Mouse (Mus musculus) ovary, postnatal 14 days (tissue): Measurements from ENCODE around the gene Gm37240.

Experiments used
- DNase-seq: peaks from one replicate; pipeline ENCODE4 v3.0.0; 2022; ENCODE audit warnings: low spot score

Gene Gm37240

DNA sequence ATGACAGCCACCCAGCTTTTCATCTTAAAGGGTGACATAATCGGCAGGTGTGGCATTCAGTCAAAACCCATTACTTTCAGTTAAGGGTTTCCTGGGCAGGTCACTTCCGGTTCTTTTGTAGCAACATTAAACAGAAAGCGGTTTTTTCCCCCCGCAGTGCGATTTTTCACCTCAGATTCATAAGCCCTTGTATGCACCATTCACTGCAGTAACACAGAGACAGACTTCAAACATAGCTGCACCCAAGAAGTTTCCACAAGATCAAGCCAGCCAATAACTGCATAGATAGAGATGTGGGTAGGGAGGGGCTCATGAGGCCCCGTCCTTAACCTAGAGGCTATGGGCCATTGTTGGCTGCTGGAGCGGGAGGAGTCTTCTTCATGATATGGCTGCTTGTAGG, 760.3 kb downstream of the Gm37240 start:
- no peak for DNase-seq

DNA sequence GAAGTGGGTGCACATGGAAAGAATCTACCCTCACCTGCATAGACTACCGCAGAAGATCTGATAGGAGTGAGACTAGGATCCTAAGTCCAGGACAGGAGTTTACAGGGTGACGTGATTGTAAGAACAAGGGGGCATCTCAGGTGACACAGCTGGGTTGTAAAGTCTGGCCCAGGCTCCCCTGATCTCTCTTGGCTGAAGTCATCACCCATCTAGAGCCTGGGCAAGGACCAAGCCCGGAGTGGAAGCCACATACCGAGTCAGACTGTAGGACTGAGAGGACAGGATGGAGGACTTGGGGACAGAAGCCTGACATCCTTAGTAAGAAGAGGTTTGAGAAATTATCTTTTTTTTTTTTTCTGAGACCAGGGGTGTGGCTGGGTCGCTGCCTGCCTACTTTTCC, 761.8 kb downstream of the Gm37240 start:
- DNase-seq, result no peak

DNA sequence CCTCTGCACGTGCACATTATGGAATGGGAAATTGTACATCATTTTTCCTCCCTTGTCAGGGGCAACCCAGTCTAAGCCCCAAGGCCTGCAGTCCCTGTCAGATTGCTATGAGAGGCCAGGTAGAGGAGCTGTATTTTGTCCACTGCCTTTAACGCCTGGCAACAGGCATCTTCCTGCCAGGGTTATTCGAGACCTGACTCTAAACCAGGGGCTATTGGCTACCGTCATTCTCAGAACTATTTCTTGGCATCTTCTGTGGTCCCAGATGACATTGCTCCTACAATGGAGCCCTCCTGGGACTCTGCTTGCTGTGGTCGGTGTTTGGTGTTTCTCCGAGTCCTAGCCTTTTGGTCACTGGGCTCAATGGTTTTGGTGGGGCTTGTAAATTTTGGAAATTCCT, 762.4 kb downstream of the Gm37240 start:
- no peak for DNase-seq

DNA sequence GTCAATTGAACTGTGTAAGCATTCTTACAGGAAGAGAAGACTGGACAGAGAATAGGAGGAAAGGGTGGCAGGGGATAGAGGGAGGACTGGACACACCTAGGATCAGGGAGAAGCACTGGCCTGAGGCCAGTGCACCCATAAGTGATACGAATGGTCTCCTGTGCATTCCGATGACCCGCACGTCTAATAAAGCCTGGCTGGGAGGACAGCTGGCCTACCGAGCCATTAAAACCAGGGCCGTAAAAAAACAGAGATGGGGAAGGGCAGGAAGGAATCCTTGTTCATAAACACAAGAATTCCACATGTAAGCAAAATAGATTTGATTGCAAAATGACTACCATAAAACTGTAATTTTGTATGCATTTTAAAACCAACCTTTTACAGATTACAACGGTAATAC, 762.9 kb downstream of the Gm37240 start:
- DNase-seq, result no peak

DNA sequence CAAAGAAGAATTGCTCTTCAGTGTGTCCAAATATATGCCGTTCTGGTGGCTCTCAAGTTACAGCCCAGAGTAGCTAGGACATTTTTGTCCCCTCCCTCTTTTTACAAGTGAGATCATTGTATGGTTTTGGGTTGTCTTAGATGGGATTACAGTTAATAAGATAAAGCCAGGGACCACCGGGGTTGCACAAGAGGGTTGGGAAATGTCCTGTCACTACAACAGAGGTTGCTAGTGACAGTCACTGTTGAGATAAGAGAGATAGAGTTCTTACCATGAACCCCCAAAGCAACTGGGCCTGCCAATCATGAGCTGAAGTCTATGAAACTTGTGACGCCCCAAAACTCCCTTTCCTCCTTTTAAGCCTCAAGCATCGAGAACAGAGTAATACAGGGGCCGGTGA, 769.6 kb downstream of the Gm37240 start:
- no peak for DNase-seq

DNA sequence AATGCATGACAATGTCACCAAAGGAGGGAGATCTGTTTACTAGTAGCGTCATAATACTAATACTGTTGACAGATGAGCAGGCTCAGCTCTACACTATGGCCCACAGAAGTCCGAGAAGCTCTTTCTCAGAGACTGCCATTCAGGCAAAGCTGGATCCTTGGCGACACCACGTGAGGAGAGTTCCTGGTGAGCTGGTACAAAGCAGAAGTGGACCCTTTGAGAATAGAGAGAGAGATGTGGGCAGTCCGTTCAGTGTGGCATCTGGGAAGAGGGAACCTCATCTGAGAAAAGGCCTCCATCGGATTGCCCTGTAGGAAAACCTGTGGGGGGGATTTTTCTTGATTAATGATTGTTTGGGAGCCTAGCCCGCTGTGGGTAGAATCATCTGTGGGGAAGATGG, 770.3 kb downstream of the Gm37240 start:
- no peak for DNase-seq

DNA sequence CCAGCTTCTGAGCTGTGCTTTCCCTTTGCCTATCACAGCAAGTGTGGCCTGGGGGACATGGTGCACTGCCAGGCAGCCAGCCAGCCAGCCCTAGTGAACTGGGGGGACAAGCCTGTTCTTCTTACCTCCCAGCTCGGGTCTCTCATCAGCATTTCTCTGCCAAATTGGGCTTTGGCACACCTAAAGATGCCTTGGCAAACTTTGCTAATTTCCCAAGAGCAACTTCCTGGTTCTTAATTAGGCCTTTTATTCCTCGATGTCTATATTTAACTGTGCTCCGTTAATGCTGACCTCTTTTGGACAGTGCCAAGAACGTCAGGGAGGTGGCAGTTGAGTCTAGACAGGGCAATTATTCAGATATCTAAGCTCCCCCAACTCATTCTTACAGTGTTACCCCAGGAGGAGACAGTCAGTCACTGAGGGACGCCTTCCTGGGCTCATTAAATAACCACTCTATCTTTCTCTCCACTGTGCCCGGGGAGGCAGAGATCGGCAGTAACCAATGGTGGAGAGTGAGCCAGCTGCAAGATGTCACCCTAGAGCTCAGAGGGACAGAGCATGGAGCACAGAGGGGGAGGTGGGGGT, 771.3 kb downstream of the Gm37240 start:
- no peak for DNase-seq

DNA sequence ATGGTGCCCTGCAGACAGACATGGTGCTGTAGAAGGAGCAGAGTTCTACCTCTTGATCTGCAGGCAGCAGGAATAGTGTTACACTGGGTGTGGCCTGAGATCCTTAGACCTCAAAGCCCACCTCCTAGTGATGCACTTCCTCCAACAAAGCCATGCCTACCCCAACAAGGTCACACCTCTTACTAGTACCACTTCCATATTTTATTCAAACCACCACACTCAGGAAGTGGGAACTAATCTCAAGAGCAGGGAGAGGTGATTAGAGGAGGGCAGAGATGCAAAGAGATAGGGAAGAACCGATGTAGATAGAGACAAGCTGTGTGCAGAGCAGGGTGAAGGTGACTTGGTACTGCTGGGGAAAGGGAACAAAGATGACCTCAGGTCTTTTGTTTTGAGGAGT, 773.8 kb downstream of the Gm37240 start:
- no peak for DNase-seq

DNA sequence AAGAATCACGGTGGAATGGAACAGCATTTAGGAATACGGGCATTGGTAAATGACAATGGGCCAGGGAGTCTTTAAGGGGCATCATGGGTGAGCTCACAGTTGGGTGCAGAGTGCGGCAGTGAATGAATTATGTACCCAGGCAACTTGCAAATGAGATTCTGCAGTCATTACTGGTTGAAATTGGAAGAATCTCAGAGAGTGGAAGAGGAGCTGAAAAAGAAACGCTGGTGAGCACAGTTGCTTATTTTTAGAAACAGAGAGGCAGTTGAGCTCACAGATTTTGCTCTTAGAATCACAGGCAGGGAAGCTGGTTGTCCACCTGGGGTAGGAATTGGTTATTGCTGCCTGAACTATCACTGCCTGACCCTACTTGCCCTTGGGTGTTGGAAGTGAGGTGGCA, 776.6 kb downstream of the Gm37240 start:
- no peak for DNase-seq

DNA sequence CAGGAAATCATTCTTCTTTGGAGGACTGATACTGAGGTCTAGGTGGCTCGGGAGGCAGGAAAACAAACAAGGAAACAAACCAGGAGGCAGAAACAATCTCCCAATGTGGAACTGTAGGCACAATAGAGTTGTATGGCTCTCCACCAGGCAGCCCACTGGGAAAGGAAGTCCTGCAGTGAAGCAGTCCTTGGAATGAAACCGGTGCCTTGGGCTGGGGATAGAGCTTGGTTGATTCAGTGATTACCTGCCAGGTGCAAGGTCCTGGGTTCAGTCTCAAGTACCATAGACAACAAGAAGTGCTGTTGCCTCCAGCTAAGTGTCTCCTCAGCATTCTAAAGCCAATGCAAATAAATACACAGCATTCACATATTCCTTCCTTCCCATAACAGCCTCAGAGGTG, 778.1 kb downstream of the Gm37240 start:
- no peak for DNase-seq

DNA sequence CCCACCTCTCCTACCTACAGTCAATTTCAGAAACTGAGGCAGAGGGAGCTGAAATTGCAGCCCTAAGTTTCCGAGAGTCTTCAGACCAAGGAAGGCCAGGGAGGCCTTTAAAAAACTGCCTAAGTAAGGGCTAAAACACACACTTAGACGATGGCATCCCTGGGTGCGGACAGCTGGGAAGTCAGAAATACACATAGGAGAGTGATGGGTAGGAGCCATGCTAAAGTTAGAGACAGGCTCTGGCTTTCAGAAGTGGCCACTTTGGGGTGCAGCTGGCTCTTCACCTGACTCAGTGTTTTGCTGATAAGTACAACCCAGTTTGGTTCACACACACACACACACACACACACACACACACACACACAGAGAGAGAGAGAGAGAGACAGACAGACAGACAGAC, 778.9 kb downstream of the Gm37240 start:
- DNase-seq, result no peak

DNA sequence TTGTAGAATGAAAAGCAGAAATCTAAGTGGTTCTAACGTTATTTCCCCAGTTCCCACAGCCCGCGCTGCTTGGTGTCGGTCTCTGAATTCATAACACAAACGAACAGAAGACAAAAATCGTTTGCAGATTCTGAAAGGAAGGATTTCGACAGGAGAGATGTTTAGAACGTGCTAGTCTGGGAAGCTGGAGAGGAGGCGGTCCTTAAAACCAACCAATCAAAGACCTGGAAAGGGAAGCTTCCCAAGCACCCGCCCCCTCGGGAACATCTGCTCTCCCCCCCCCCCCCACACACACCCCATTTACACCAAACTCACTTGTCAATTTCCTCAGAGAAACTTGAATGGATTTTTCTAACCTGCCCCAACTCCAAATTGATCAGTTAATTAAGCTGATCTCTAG, 780.4 kb downstream of the Gm37240 start:
- no peak for DNase-seq

DNA sequence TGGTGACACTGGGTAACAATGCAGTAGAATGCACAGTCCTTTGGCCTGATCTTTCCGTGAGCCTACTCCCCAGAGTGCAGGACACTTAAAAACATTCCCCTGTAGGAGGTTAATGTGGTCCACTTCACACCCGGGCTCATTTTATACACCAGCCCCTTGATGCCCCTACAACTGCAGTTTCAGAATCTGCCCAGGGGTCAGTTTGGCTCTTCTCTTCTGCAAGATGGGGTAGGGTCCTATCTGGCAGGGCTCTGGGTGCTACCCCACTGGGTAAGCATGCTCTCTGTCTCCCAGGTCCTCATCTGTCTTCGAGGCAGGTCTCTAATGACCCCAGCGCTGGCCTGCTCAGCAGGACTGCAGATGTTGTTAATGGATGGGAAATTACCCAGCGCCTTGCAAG, 783.0 kb downstream of the Gm37240 start:
- DNase-seq, result no peak

DNA sequence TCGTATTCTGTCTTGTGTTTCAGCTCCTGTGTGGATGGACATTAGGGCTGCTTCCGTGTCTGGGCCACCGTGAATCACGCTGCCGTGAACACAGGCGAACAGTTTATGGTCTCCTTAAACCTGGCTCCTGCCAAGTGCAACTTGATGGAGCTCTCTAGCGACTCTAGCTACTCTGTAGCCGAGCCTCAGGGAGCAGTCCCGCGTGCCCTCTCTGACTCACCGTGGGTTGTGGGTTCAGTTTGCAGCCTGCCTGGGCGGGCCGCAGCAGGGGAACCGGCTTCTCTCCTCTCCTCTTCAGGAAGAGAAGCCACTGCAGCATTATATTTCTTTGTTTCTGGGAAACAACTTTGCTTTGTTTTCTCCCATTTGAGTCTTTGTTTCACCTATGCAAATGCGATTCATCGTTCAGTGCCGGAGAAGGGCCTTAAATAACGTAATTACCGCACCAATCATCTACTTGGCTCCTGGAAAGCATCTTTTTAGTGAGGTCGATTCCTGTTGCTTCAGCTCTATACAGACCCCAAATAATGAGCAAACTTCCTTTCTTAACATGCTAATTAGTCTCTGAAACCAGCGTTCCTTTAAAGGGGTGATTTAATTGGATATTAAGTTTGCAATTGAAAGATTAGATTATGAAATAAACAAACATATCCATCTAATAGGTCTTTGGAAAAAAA, 806.3 kb downstream of the Gm37240 start:
- DNase-seq, result no peak

DNA sequence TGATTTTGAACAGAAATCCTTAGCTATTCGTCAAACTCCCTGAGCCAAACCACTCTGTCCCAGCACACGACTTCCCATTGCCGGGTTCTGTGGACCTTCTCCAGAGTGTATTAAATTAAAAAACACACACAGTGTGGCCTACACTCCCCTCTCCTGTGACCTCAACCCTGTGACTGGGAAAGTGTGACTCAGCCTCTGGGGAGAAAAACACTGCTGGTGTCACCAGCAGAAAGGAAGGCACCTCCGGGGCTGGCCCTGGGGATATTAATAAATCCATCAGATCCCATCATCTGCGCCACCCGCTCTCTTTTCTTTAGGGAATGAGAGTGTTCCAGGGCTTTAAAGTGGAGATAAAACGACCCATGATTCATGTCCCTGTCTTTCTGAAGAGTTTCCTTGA, 823.2 kb downstream of the Gm37240 start:
- DNase-seq, result no peak

DNA sequence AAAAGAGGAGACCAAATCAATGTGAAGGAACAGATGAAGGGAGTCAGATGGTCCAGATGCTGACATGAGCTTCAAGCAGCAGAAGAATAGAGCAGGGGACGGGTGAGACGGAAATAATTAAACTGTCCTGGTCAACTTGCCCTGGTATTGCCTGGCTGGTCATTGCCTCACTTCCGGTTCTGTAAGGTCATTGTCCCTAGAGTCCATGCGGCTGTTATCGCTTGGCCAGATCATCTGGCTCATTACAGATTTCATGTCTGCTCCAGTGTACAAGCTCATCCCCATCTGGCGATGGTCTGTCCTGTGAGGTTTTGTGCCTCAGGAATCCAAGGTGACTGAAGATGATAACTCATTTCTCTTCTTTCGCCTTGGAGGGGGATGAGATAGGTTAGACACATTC, 827.2 kb downstream of the Gm37240 start:
- DNase-seq, result no peak

DNA sequence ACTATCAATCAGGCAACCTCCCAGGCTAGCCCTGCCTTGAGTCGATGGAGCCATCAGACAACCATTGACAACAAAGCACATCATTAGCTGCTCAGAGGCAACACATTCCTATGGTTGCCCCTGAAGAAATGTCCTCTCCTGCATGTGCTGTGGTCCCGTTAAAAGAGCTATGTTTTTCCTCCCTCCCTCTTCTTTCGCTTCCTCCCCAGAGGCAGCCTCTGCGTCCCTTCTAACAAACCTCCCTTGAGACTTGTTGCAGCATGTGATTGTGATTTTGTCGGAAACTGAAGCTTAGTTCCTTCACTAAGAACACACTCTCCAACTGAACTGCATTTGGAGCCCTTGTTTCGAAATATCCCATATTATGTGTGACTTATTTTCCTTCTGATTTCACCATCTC, 830.1 kb downstream of the Gm37240 start:
- no peak for DNase-seq

DNA sequence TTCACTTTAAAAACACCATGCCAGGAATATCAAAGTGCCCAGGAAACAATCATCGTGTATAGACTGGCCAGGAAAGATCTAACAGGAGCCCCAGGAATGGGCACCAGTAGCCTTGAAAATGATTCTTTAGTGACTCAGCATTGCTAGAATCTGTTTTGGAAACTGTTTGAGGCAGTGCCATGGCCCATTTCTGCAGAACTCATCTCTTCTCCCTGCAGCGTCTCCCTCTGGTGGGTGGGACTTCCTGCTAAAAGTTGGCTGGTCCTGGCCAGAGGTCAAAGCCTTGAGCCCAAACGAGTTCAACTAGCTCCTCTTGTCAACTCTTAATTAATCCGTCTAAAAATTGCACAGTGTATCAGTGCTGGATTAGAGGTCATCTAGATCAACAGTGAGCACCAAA, 833.8 kb downstream of the Gm37240 start:
- DNase-seq, result no peak

DNA sequence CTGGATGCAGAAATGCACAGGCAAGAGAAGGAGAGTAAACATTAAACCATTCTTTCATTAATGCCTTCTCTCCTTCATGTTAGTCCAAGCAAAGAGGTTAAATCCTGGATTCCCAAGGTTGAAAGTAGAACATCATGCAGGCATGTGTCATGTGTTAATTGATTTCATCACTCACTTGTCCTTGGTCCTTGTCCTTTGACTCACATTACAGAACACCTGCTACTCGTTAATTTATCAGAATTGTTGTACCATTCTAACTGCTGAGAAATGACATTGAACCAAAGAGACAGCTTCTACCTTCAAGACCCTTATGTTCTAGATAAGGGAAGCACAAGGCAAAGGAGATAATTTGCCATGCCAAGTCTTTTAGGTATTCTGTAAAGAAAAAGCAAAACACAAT, 835.1 kb downstream of the Gm37240 start:
- no peak for DNase-seq

DNA sequence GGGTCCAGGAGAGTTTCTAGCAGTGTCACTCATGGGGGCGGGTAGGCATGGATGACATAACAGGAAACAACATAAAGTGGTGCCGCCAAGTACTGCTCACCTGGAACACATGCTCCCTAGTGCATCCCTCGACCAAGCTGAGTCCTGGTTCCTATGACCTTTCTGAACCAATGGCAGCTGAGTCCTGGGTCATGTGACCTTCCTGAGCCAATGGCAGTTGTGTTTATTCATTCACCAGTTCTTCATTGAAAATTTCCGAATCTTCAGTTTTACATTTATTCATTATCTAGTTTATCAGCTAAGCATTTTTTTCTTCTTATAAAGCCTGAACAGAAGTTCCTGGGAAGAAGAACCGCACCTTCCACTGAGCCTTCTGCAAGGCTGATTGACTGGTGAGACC, 838.7 kb downstream of the Gm37240 start:
- DNase-seq, result no peak

DNA sequence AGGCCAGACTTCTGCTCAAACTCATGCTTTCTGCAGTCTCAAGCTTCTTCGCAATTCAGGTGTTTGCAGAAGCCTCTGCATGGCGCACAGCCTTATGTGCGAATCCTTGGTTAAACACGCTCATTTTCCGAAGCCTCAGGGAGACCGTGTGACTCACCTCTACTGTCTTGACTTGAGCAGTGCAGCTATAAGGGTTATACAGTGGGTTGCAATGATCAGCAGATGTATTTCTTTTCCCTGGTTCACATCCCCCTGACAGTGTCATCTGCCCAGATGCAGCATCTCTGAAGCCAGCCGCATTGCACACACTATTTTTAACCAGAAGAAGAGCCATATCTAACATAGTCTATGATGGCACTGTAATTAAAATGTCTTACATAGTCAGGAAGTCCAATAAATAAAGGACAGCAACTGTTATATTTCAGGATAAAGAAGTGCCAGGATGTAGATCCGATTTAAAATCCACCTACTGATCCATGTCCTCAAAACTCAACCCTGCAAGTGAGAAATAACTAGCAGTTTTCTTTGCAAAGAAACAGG, 843.6 kb downstream of the Gm37240 start:
- DNase-seq, result no peak

DNA sequence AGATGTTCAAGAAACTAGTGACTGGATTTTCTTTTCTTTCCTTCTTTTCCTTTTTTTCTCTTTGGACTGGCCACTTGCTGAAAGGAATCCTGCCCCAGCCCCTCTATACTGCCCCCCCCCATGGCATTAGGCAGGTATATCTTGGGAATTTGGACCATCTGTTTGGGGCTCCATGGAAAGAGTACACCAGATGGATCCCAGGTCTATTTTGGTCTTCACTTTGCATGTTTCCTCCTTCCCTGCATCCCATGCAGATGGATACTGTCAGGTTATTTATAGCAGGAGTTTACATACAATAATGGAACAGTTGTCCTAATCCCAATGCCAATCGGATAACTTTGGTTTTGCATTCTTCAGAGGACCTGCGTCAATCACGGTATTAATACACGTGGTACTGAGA, 845.2 kb downstream of the Gm37240 start:
- DNase-seq, result no peak

DNA sequence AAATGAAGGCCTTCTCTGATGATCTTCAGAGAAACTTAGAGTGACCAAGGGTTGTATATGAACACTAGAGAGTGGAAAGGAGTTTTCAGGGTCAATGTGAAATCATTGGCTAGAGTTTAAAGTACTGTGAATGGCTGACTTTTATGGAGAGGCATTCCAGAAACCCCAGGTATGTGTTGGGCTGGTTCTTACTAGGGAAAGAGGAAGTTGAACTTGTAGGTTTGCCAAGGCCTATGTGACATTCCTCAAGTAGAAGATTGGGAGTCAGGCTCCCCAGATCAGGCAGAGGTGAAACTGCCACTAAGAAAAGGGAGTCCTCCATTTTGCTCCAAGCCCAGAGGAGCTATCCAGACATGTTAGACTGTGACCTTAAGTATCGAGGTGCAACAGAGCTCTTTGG, 858.2 kb downstream of the Gm37240 start:
- DNase-seq, result no peak
